Mouse (Mus musculus): ENCODE measurements around the gene Dnajb12.
"Not testable (repeated sequence)": the region's sequence is repeated elsewhere in the genome, so short reads cannot be mapped to it uniquely, and the experiment has no call there.

Dnajb12 gene

DNA sequence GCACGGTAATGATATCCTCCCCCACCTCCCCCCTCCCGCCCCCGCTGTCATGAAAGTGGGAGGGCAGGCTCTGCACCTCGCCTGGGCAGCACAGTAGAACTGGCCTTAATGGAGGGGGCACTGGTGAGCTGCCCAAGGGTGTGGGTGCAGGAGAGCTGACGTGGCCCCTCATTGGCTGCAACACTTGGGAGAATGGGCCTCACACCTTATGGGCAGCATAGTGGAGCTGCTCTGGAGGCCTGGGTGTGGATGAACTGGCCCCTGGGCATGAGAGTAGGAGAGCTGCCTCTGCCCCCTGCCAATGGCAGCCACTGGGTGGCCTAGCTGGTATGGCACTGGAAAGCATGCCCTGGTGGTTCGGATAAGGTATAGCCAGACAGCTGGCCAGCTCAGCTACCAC, 9.3 kb upstream of the Dnajb12 start:
- no peak for DNase-seq (ENCODE audit: extremely low spot score, low read depth, low spot score)

- not testable (repeated sequence) for DNase-seq (ENCODE audit: extremely low spot score, low read depth, low spot score)
Observed at GRCm38 (mm10) chr10:59872651-59873050, 6.7 kb upstream of the Dnajb12 start.

DNA sequence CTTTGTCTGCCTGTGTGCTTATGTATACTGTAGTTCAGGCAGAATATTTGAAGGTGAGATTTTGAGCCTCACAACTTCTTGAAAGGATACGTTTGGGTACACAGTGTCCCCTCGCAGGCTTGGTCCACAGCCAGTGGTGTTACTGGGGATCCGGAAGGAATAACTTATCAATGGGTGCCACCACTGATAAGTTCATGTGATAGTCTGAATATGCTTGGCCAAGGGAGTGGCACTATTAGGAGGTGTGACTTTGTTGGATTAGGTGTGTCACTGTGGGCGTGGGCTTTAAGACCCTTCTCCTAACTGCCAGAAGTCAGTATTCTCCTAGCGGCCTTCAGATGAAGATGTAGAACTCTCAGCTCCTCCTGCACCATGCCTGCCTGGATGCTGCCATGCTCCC, 6.2 kb upstream of the Dnajb12 start:
- DNase-seq (ENCODE audit: extremely low spot score, low read depth, low spot score), result no peak

DNA sequence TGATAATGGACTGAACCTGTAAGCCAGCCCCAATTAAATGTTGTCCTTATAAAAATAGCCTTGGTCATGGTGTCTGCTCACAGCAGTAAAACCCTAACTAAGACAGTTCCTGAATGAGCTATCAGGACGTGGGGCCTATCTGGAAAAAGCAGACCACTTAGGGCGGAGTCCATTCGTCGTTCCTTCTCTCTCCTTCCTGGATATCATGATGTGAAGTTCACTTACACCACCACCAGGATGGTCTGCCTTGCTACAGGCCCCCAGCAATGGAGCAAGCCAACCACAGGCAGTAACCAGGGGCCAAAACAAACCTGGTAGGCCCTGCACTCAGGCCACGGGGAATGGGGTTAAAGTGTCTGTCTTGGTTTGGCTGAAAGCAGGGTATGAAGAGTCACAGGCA, 5.7 kb upstream of the Dnajb12 start:
- no peak for DNase-seq (ENCODE audit: extremely low spot score, low read depth, low spot score)

DNA sequence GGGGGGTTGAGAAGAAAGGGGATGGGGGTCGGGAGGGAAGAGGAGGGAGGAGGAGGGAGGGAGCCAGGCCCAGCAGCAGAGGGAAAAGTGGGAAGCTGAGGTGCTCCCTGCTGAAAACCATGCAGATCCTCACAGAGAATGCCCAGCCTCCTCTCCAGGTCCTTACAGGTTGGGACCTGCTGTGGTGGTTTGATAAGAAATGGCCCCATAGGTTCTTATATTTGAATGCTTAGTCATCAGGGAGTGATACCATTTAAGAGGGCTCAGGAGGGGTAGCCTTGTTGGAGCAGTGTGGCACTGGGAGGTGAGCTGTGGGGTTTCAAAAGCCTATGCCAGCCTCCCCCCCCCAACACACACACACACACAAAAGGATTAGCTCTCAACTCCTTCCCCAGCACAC, 4.0 kb upstream of the Dnajb12 start:
- no peak for DNase-seq (ENCODE audit: extremely low spot score, low read depth, low spot score)

- not testable (repeated sequence) for DNase-seq (ENCODE audit: extremely low spot score, low read depth, low spot score)
Observed at GRCm38 (mm10) chr10:59876698-59877097, 2.7 kb upstream of the Dnajb12 start.

GRCm38 (mm10) chr10:59877421-59878117, 1.8 kb upstream of the Dnajb12 start:
- DNase-seq (ENCODE audit: extremely low spot score, low read depth, low spot score), result no peak

- DNase-seq (ENCODE audit: extremely low spot score, low read depth, low spot score), result no peak
Observed at GRCm38 (mm10) chr10:59878823-59879222, 533 bp upstream of the Dnajb12 start.

DNA sequence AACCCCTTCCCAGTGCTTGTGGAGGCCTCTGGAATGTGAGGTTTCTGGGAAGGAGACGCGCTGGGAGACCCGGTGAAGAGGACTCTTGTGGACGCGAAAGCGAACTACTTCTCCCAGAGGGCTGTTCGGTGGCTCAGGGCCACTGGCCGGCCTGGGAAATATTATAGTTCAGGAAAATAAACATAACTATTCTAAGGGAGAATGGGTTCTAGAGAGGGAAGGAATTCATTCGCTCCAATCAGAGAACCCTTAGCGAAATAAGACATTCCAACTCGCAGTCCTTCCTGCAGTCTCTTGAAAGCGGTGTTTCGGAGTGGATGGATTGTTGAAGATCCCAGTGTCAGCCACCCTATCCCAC, 652 bp downstream of the Dnajb12 start:
- DNase-seq (ENCODE audit: extremely low spot score, low read depth, low spot score), result peak; percentile 44

GRCm38 (mm10) chr10:59880837-59881236, 1.5 kb downstream of the Dnajb12 start:
- no peak for DNase-seq (ENCODE audit: extremely low spot score, low read depth, low spot score)

DNA sequence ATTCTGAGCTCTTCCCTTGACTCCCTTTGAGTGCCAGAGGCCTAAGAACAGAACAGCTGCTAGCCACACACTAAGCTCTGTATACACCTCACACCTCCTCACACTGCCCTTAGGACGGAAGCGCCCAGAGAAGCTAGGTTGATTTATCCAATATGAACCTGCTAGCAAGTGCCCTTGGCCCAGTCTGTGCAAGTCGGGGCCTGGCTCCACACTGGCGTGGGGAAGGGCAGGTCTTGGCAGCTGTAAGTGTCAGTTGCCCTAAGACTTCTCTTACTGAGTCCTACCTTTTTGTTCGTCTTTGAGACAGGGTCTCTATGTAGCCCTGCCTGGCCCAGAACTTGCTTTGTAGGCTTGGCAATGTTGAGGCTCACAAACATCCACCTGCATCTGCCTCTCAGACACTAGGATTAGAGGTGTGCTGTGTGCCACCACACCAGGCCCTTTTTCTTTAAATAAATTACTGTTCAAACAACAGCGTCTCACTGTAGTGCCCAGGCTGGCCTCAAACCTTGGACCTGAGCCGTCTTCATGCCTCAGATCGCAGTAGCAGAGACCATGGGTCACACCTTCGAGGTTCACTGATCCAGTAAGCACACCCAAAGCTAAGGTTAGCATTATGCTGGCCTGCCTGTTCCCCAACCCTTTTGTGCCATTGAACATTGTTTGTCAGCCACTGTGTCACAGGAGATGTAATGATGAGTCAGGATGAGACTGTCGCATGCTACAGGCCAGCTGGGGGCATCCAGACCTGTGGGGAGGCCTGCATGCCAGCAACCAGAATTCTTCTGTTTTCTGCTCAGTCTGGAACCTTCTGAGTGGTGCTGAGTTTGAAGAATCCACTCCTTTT, 5.2 kb downstream of the Dnajb12 start:
- DNase-seq (ENCODE audit: extremely low spot score, low read depth, low spot score), result no peak

DNA sequence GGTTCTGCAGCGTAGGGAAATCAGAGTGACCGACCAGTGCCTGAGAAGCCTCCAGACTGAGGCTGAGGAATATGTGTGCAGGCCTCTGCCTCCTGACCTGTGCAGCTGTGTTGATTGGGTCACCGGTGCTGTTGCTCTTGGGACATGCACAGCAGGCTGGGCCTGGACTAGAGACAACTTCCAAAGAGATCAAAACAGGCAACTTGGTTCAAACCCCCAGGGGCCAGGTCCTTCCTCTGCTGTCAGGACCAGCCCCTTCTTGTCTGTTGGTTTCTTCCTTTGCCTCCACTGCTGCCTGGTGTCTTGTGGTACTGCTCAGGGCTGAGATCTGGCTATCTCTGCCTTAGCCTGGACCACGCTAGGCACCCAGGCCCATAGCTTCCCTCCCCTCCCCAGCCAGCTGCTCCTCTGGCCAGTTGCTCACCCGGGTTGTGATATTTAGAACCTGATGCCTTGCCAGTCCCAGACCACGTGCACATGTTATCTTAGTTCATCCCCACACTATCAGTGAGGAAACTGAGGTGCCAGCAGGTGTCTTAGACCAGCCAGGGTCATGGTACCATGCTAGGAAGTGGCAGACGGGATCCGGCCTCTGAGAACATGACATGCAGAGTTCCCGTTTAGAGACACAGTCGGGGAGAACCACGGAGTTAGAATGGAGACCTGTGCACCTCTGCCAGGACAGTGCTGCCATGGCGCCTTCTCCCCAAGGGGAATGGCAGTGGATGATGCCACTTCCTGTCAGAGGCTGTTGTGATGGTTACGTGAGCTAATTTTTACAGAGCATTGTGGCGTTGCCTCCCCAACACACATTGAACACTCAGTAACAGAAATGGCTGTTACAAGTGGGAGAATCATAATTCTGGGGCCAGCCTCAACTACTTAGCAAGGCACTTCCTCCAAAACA, 6.1 kb downstream of the Dnajb12 start:
- DNase-seq (ENCODE audit: extremely low spot score, low read depth, low spot score), result no peak

DNA sequence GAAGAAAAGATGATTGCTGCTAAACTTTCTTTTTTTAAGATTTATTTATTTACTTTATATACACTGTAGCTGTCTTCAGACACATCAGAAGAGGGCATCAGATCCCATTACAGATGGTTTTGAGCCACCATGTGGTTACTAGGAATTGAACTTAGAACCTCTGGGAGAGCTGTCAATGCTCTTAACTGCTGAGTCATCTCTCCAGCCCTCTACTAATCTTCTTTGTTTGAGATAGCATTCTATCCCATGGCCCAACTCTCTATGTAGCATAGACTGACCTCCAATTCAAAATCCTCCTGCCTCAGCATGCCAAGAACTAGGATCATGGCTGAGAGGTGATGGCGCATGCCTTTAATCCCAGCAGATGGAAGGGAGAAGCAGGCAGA, 6.7 kb downstream of the Dnajb12 start:
- DNase-seq (ENCODE audit: extremely low spot score, low read depth, low spot score), result no peak

DNA sequence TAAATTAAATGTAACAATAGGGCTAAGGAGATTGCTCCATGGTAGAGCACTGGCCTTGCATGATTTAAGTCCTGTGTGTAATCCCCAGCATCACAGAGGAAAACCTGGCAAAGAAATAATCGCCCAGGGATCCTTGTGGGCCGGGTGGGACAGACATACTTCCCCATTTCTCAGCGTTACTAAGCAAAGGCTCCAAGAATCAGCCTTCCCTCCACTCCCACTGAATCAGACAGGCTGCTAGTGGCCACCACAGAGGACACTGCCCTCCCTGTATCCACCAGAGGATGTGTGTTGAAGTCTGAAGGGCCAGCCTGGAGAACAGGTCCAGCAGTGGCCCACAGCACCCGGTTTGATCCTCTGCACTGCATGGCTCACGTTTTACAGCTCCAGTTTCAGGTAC, 8.1 kb downstream of the Dnajb12 start:
- no peak for DNase-seq (ENCODE audit: extremely low spot score, low read depth, low spot score)

DNA sequence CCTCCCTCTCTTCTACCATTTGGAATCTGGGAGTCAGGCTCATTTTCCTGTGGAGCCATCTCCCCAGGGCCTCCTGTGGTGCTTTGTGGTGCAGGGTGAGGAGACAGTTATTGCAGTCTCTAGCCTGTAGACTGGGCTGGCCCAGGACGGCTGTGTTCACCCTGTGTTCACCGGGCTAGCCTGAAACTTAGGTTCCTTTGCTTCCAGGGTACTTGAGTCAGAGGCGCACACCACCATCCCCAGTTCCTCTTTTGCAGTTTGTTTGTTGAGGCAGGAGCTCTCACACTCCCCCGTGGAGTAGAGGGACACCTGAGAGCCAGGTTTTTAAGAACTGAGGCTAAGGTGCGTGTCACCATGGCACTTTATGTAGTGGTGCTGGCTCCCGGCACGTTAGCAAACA, 10.0 kb downstream of the Dnajb12 start:
- DNase-seq (ENCODE audit: extremely low spot score, low read depth, low spot score), result no peak

- no peak for DNase-seq (ENCODE audit: extremely low spot score, low read depth, low spot score)
Observed at GRCm38 (mm10) chr10:59889953-59890751, 10.8 kb downstream of the Dnajb12 start.

- no peak for DNase-seq (ENCODE audit: extremely low spot score, low read depth, low spot score)
Observed at GRCm38 (mm10) chr10:59892977-59893376, 13.6 kb downstream of the Dnajb12 start.

- no peak for DNase-seq (ENCODE audit: extremely low spot score, low read depth, low spot score)
Observed at GRCm38 (mm10) chr10:59894251-59895160, 15.2 kb downstream of the Dnajb12 start.

GRCm38 (mm10) chr10:59895460-59896186, 16.3 kb downstream of the Dnajb12 start:
- DNase-seq (ENCODE audit: extremely low spot score, low read depth, low spot score), result no peak
